Mouse (Mus musculus) midbrain, embryonic 13.5 days (tissue): Measurements from ENCODE around the gene Slc23a2. TPM values are rescaled to one million over a fixed set of nuclear protein-coding genes. Genes with fewer than 3 reads are reported as not detected.

Experiments used
- ATAC-seq: fragments of 200-750 bp; cut with Nextera tagmentation; 2 replicates; pipeline ENCODE4 v1.8.0; 2017; ENCODE audit warnings: mild to moderate bottlenecking, moderate TSS enrichment, moderate library complexity
- H3K27ac ChIP-seq: fragments of 300-500 bp; sonication (generic); 2 replicates; pipeline ENCODE4 v1.5.1; 2015; ENCODE audit warnings: inconsistent platforms, mild to moderate bottlenecking, moderate library complexity
- H3K27me3 ChIP-seq: fragments of 300-500 bp; sonication (generic); 2 replicates; pipeline ENCODE4 v1.6.1; 2015; ENCODE audit warnings: mild to moderate bottlenecking, inconsistent platforms
- H3K36me3 ChIP-seq: fragments of 300-500 bp; sonication (generic); 2 replicates; pipeline ENCODE4 v1.6.1; 2015; ENCODE audit warnings: mild to moderate bottlenecking, inconsistent platforms
- H3K4me1 ChIP-seq: fragments of 300-500 bp; sonication (generic); replicated peaks from 2 replicates; pipeline ENCODE4 v1.6.1; 2015; ENCODE audit warnings: inconsistent platforms
- H3K4me2 ChIP-seq: fragments of 300-500 bp; sonication (generic); replicated peaks from 2 replicates; pipeline ENCODE4 v1.6.1; 2015; ENCODE audit warnings: moderate library complexity, mild to moderate bottlenecking, inconsistent platforms
- H3K4me3 ChIP-seq: fragments of 300-500 bp; sonication (generic); replicated peaks from 2 replicates; pipeline ENCODE4 v1.5.1; 2015; ENCODE audit warnings: mild to moderate bottlenecking, inconsistent platforms
- H3K9ac ChIP-seq: fragments of 300-500 bp; sonication (generic); replicated peaks from 2 replicates; pipeline ENCODE4 v1.6.1; 2015; ENCODE audit warnings: mild to moderate bottlenecking, inconsistent platforms
- H3K9me3 ChIP-seq: fragments of 300-500 bp; sonication (generic); 2 replicates; pipeline ENCODE4 v1.6.1; 2016; ENCODE audit warnings: mild to moderate bottlenecking, inconsistent platforms
- WGBS: fragments of 180-500 bp; shearing (Covaris S2); methylation state at CpG from one replicate; pipeline ENCODE4 v1.1.7; 2015; 5-methylcytosine and 5-hydroxymethylcytosine counted together
- polyA plus RNA-seq: library from polyadenylated mRNA; unstranded; fragments of >200 nt; fragmentation: Nextera tagmentation; extraction: Ambion mirVana; gene quantifications from 2 replicates; pipeline ENCODE4 v1.2.1, GENCODE M21; 2015

Slc23a2 gene
- polyA plus RNA-seq, 1 experiment from 2014 or later: 19.8 TPM

- H3K9me3 ChIP-seq: no peaks in the 10 kb centered on the region
- no peak overlapping the region for H3K27ac ChIP-seq
- H3K4me1 ChIP-seq: peaks cover 7% of the 10 kb centered on the region; the same call in 1 of the 2 replicates
- H3K4me3 ChIP-seq: no peak overlapping the region
- H3K4me2 ChIP-seq: no peak overlapping the region
- no peak for ATAC-seq
- H3K9ac ChIP-seq: no peak overlapping the region
- no peaks in the 10 kb centered on the region for H3K36me3 ChIP-seq
- no peaks in the 10 kb centered on the region for H3K27me3 ChIP-seq
- 74% methylated on average over 7 of the region's 7 CpGs for WGBS
Observed at GRCm38 (mm10) chr2:132039894-132040293, 105.0 kb downstream of the Slc23a2 start.

- WGBS: 84% methylated on average over 5 of the region's 5 CpGs
- Histone ChIP-seq H3K9me3 (no peaks in the 10 kb centered on the region), H3K4me1 (peaks cover 5% of the 10 kb centered on the region), H3K36me3 (no peaks in the 10 kb centered on the region), H3K4me3 (no peak overlapping the region), H3K27ac (no peak overlapping the region), H3K9ac (no peak overlapping the region), H3K4me2 (no peak overlapping the region), H3K27me3 (no peaks in the 10 kb centered on the region)
- ATAC-seq: no peak
Observed at GRCm38 (mm10) chr2:132036326-132036725, 108.6 kb downstream of the Slc23a2 start.

GRCm38 (mm10) chr2:132035470-132035835 is 109.5 kb downstream of the Slc23a2 start:
- Histone ChIP-seq H3K4me2 (no peak overlapping the region), H3K4me3 (no peak overlapping the region), H3K27me3 (no peaks in the 10 kb centered on the region), H3K9me3 (no peaks in the 10 kb centered on the region), H3K36me3 (no peaks in the 10 kb centered on the region), H3K9ac (no peak overlapping the region), H3K27ac (no peak overlapping the region), H3K4me1 (peaks cover 13% of the 10 kb centered on the region)
- WGBS: 55% methylated on average over 11 of the region's 11 CpGs
- ATAC-seq: no peak

- Histone ChIP-seq H3K4me2 (no peak overlapping the region), H3K9me3 (no peaks in the 10 kb centered on the region), H3K4me1 (peaks cover 15% of the 10 kb centered on the region), H3K9ac (no peak overlapping the region), H3K4me3 (no peak overlapping the region), H3K27ac (peak overlapping the region; percentile 8; the same call in 1 of the 2 replicates), H3K27me3 (no peaks in the 10 kb centered on the region), H3K36me3 (no peaks in the 10 kb centered on the region)
- ATAC-seq: no peak
- 57% methylated on average over 4 of the region's 4 CpGs for WGBS
Observed at GRCm38 (mm10) chr2:132034590-132035469, 110.1 kb downstream of the Slc23a2 start.

GRCm38 (mm10) chr2:132031364-132032095 is 113.4 kb downstream of the Slc23a2 start:
- Histone ChIP-seq H3K4me2 (peak overlapping the region; percentile 95), H3K4me1 (peaks cover 42% of the 10 kb centered on the region), H3K27me3 (no peaks in the 10 kb centered on the region), H3K9ac (no peak overlapping the region), H3K27ac (peak overlapping the region; percentile 93), H3K36me3 (no peaks in the 10 kb centered on the region), H3K9me3 (no peaks in the 10 kb centered on the region), H3K4me3 (0 out of 2 replicates have a peak overlapping the region, but pooled peaks have one; percentile 69)
- ATAC-seq: no peak
- 62% methylated on average over 11 of the region's 11 CpGs for WGBS

- 3% methylated on average over 23 of the region's 23 CpGs for WGBS
- peak; percentile 32 for ATAC-seq
- Histone ChIP-seq H3K27ac (peak overlapping the region; percentile 93), H3K9me3 (no peaks in the 10 kb centered on the region), H3K4me1 (peaks cover 42% of the 10 kb centered on the region), H3K4me2 (peak overlapping the region; percentile 95), H3K4me3 (peak overlapping the region; percentile 69), H3K9ac (peak overlapping the region; percentile 79), H3K36me3 (no peaks in the 10 kb centered on the region), H3K27me3 (no peaks in the 10 kb centered on the region)
Observed at GRCm38 (mm10) chr2:132030418-132031363, 114.2 kb downstream of the Slc23a2 start.

GRCm38 (mm10) chr2:132029646-132030417 is 115.1 kb downstream of the Slc23a2 start, which contains the start of gene Rassf2:
Gene Rassf2 (minus strand): TSS chr2:132030258.
- under 1% methylated on average over 43 of the region's 48 CpGs for WGBS
- ATAC-seq: peak; percentile 93
- H3K27me3 ChIP-seq: no peaks in the 10 kb centered on the region

GRCm38 (mm10) chr2:132028894-132029605 is 115.9 kb downstream of the Slc23a2 start:
- Histone ChIP-seq H3K27me3 (no peaks in the 10 kb centered on the region), H3K9me3 (no peaks in the 10 kb centered on the region), H3K4me2 (peak overlapping the region; percentile 95), H3K9ac (peak overlapping the region; percentile 79), H3K4me3 (peak overlapping the region; percentile 69), H3K27ac (peak overlapping the region; percentile 93), H3K36me3 (no peaks in the 10 kb centered on the region), H3K4me1 (peaks cover 42% of the 10 kb centered on the region)
- peak; percentile 55 for ATAC-seq
- WGBS: under 1% methylated on average over 36 of the region's 36 CpGs

More at GRCm38 (mm10) chr2:132029646-132030417, 115.1 kb downstream of the Slc23a2 start, which contains the start of gene Rassf2:
- H3K9me3 ChIP-seq: no peaks in the 10 kb centered on the region
- H3K4me2 ChIP-seq: peak within 1 kb of the TSS; percentile 95
- peak within 1 kb of the TSS; percentile 69 for H3K4me3 ChIP-seq
- H3K36me3 ChIP-seq: no peaks in the 10 kb centered on the region
- H3K4me1 ChIP-seq: peaks cover 41% of the 10 kb centered on the region
- H3K9ac ChIP-seq: peak within 1 kb of the TSS; percentile 79
- H3K27ac ChIP-seq: peak within 1 kb of the TSS; percentile 93

- Histone ChIP-seq H3K9me3 (no peaks in the 10 kb centered on the region), H3K4me1 (peaks cover 42% of the 10 kb centered on the region), H3K27me3 (no peaks in the 10 kb centered on the region), H3K4me2 (peak overlapping the region; percentile 95), H3K9ac (peak overlapping the region; percentile 79), H3K4me3 (peak overlapping the region; percentile 69), H3K36me3 (no peaks in the 10 kb centered on the region), H3K27ac (0 out of 2 replicates have a peak overlapping the region, but pooled peaks have one; percentile 14)
- no peak for ATAC-seq
- WGBS: 27% methylated on average over 5 of the region's 5 CpGs
Observed at GRCm38 (mm10) chr2:132028107-132028506, 116.8 kb downstream of the Slc23a2 start.

GRCm38 (mm10) chr2:132027366-132027765 is 117.5 kb downstream of the Slc23a2 start:
- peak overlapping the region; percentile 69; the same call in 1 of the 2 replicates for H3K4me3 ChIP-seq
- ATAC-seq: no peak
- H3K9me3 ChIP-seq: no peaks in the 10 kb centered on the region
- peaks cover 42% of the 10 kb centered on the region for H3K4me1 ChIP-seq
- H3K27ac ChIP-seq: no peak overlapping the region
- H3K4me2 ChIP-seq: peak overlapping the region; percentile 95
- H3K9ac ChIP-seq: peak overlapping the region; percentile 28; the same call in 1 of the 2 replicates
- H3K36me3 ChIP-seq: no peaks in the 10 kb centered on the region
- H3K27me3 ChIP-seq: no peaks in the 10 kb centered on the region
- 62% methylated on average over 5 of the region's 5 CpGs for WGBS
